ENCODE assay signal across 7 mouse cellular contexts in genomic region chr17:10493124-10493523, GRCm38 (mm10).
DNase-seq lines count a peak whose midpoint lies in the region; ATAC-seq and TF ChIP-seq lines count a peak whose summit lies in the region.

No protein-coding gene starts in this region.

- no peak overlapping the region for H3K4me3 ChIP-seq in liver, embryonic 14.5 days (ENCODE audit: insufficient read depth in 1 of 2, low read depth in 2 of 2, low read length in 2 of 2)
- H3K4me3 ChIP-seq in liver, embryonic 11.5 days (ENCODE audit: low read depth, low read length) = no peak overlapping the region
- H3K4me3 ChIP-seq in bone marrow macrophage, adult 2 months (ENCODE audit: insufficient read depth, low read length) = no peak overlapping the region

- no peak overlapping the region for H3K9ac ChIP-seq in liver, embryonic 14.5 days (replicated peaks)
- no peak overlapping the region for H3K9ac ChIP-seq in liver, embryonic 11.5 days (ENCODE audit: low read depth, low read length)

- TF ChIP-seq POLR2A in bone marrow macrophage, adult 2 months (IDR thresholded peaks at IDR 0.05; ENCODE audit: borderline replicate concordance, low read depth, low read length) = no peak

- no peak overlapping the region for H3K27ac ChIP-seq in liver, embryonic 14.5 days
- H3K27ac ChIP-seq in liver, embryonic 11.5 days (ENCODE audit: low read depth, low read length) = no peak overlapping the region
- H3K27ac ChIP-seq in bone marrow macrophage, adult 2 months (ENCODE audit: insufficient read depth, low read depth, low read length) = no peak overlapping the region

- no peak for TF ChIP-seq EP300 in liver, embryonic 14.5 days (IDR thresholded peaks at IDR 0.05; ENCODE audit: low read depth)

- no peaks in the 10 kb centered on the region for H3K36me3 ChIP-seq in liver, embryonic 14.5 days (replicated peaks; ENCODE audit: control insufficient read depth, insufficient read depth, low read depth)
- no peaks in the 10 kb centered on the region for H3K36me3 ChIP-seq in liver, embryonic 11.5 days (ENCODE audit: control insufficient read depth, insufficient read depth, low read length)

- WGBS in liver, embryonic 14.5 days (ENCODE audit: insufficient replicate concordance) = 21% methylated on average over 3 of the region's 3 CpGs
- 28% methylated on average over 3 of the region's 3 CpGs for WGBS in liver, embryonic 11.5 days

- no peak for ATAC-seq in liver, embryonic 14.5 days (ENCODE audit: insufficient read depth)
- no peak for ATAC-seq in liver, embryonic 11.5 days (replicated peaks; ENCODE audit: low FRiP score)
- ATAC-seq in erythroid progenitor cell, adult 5-6 weeks (replicated peaks; ENCODE audit: low FRiP score, poor library complexity, severe bottlenecking) = no peak

- H3K27me3 ChIP-seq in liver, embryonic 14.5 days (ENCODE audit: control insufficient read depth, insufficient read depth, low read length) = no peaks in the 10 kb centered on the region
- H3K27me3 ChIP-seq in liver, embryonic 11.5 days (replicated peaks; ENCODE audit: control insufficient read depth, insufficient read depth, low read length) = no peaks in the 10 kb centered on the region

- no peak overlapping the region for H3K4me2 ChIP-seq in liver, embryonic 14.5 days (ENCODE audit: low read depth)
- no peak overlapping the region for H3K4me2 ChIP-seq in liver, embryonic 11.5 days

- peak; percentile 61 for TF ChIP-seq CTCF in liver, embryonic 14.5 days (IDR thresholded peaks at IDR 0.05; ENCODE audit: low read depth)
- peak; percentile 48 for TF ChIP-seq CTCF in bone marrow macrophage, adult 2 months (IDR thresholded peaks at IDR 0.05; ENCODE audit: low read depth, low read length)

- no peaks in the 10 kb centered on the region for H3K4me1 ChIP-seq in liver, embryonic 14.5 days (replicated peaks; ENCODE audit: control insufficient read depth in 2 of 2, insufficient read depth in 2 of 2, low read length in 1 of 2)
- 0 out of 2 replicates have a peak, but pooled peaks cover 4% of the 10 kb centered on the region for H3K4me1 ChIP-seq in liver, embryonic 11.5 days (replicated peaks; ENCODE audit: control insufficient read depth, insufficient read depth, low read length)
- H3K4me1 ChIP-seq in bone marrow macrophage, adult 2 months (ENCODE audit: control insufficient read depth, insufficient read depth, low read length) = peaks cover 18% of the 10 kb centered on the region

- H3K9me3 ChIP-seq in liver, embryonic 14.5 days (ENCODE audit: control insufficient read depth, low read length) = no peaks in the 10 kb centered on the region
- no peaks in the 10 kb centered on the region for H3K9me3 ChIP-seq in liver, embryonic 11.5 days (ENCODE audit: control insufficient read depth, low read length)

- no peak for DNase-seq in liver, embryonic 14.5 days (ENCODE audit: low read depth in 3 of 3, low spot score in 3 of 3)
- DNase-seq in liver, embryonic 11.5 days (ENCODE audit: low spot score) = no peak
- peak; percentile 77 to 90 for DNase-seq in heart, adult 18-20 months
- DNase-seq in kidney, postnatal 10 days = peak; percentile 67
- DNase-seq in retina, postnatal 1 day = peak; percentile 67

Comparison
In these comparisons a context has a peak if more than half of its experiments do, and no peak if none do; other contexts are left out.
1. DNase-seq: peak in heart, adult 18-20 months (2 of 2), kidney, postnatal 10 days (single experiment) and retina, postnatal 1 day (single experiment); none in liver, embryonic 14.5 days (0 of 3) and liver, embryonic 11.5 days (single experiment).